Mouse (Mus musculus): ENCODE results near the gene Mamdc2. TPM values are rescaled to one million over a fixed set of nuclear protein-coding genes. Genes with fewer than 3 reads are reported as not detected.
A peak's percentile ranks its signal among the peaks of the same experiment; 100 is the strongest.

Gene Mamdc2
- polyA plus RNA-seq, 1 experiment from 2014 or later: 0.89 TPM

DNA sequence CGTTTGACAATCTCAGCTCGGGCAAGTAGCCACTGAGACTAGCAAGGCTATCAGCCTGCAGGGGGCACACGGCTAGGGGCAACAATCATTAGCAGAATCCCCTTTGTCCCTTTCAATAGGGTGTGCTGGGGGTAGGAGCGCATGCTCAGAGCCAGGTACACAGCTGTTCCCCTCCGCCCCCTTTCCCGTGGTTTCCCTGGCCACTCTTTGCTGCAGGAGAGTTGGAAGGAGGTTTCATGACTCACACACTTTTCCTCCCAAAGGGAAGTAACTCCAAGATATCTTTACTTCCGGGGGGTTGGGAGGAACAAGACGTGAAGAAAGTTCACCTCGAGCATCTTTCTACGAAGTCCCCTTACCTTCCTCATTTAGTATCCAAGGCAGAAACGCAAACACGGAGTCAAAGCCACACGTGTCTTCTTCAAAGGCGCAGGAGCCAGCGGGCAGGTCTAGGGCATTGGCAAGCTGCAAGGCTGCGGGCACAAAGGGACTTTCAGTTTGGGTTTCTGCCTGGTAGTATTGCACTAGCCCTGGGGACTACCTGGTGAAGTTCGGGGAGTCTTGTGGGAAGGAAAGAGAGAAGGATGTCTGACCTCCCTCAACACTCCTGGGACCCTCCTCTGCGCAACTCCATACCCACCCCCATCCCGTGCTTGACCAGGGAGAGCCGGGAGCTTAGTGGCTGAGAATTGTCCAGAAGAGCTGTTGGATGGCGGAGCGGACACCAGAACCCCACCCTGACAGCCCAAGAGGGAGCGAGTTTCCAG is 838 bp downstream of the Mamdc2 start:
- H3K9ac ChIP-seq (replicated peaks): no peak overlapping the region; the same call in 1 of the 2 replicates
- DNase-seq (peak; percentile 16), ATAC-seq (no peak)
- no peak overlapping the region for H3K27ac ChIP-seq (ENCODE audit: low read depth)
- H3K4me3 ChIP-seq (ENCODE audit: low read depth, low read length): peak overlapping the region; percentile 44
- H3K9me3 ChIP-seq (ENCODE audit: low read length): no peaks in the 10 kb centered on the region
- TF ChIP-seq CTCF (IDR thresholded peaks at IDR 0.05; ENCODE audit: low read depth) (peak; percentile 34), EP300 (IDR thresholded peaks at IDR 0.05; ENCODE audit: low read depth) (no peak)
- peaks cover 9% of the 10 kb centered on the region; the same call in 1 of the 2 replicates for H3K27me3 ChIP-seq (ENCODE audit: insufficient read depth, low read length)
- WGBS (ENCODE audit: insufficient replicate concordance): under 1% methylated on average over 23 of the region's 23 CpGs
- peak overlapping the region; percentile 73 for H3K4me2 ChIP-seq (ENCODE audit: low read depth, low read length)
- H3K36me3 ChIP-seq (replicated peaks; ENCODE audit: insufficient read depth, low read length): no peaks in the 10 kb centered on the region
- peaks cover 7% of the 10 kb centered on the region; the same call in 1 of the 2 replicates for H3K4me1 ChIP-seq (ENCODE audit: insufficient read depth)

DNA sequence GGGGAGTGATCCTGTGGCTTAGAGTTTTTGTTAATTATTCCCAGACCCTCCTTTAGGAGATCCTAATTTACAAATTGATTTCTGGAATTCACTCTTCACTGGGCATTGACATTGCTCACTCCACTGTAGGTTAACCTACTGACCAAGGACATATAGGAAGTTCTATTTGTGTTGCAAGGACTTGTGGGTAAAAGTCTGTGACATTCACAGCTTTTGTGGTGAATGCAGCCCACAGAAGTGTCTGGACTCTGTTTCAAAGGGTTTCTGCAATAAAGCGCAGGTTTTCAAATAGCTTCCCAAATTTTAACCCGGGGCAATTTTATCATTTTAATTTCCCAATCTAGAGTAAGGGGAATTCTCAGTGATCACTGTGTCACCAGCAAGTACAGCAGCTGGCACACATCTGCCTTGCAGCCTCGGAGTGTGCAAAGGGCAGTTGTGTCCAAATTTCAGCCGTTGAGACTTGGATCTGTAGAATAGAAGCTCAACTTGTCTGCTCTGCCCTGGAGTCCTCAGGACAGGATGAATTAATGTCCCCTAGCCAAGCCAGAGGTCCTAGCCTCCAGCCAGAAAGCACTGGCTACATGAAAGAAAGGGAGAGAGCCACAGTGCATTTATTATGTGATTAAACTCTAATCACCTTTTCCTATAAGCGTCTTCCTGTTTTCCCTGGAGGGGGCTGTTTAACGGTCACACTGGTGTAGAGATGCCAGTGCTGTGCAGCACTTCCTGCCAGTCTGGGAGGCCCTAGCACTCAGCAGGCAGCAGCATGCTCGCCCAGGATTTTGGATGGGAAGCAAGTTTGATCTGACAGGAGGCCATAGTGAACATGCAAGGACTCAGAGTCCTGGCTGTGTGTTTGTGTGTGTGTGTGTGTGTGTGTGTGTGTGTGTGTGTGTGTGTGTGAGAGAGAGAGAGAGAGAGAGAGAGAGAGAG is 3.1 kb downstream of the Mamdc2 start:
- no peak overlapping the region for H3K27ac ChIP-seq (ENCODE audit: low read depth)
- H3K36me3 ChIP-seq (replicated peaks; ENCODE audit: insufficient read depth, low read length): no peaks in the 10 kb centered on the region
- peaks cover 7% of the 10 kb centered on the region; the same call in 1 of the 2 replicates for H3K4me1 ChIP-seq (ENCODE audit: insufficient read depth)
- no peak for ATAC-seq
- WGBS (ENCODE audit: insufficient replicate concordance): 26% methylated on average over 7 of the region's 7 CpGs
- peaks cover 9% of the 10 kb centered on the region; the same call in 1 of the 2 replicates for H3K27me3 ChIP-seq (ENCODE audit: insufficient read depth, low read length)
- no peak overlapping the region for H3K4me3 ChIP-seq (ENCODE audit: low read depth, low read length)
- no peak for TF ChIP-seq CTCF (IDR thresholded peaks at IDR 0.05; ENCODE audit: low read depth)
- TF ChIP-seq EP300 (IDR thresholded peaks at IDR 0.05; ENCODE audit: low read depth): no peak
- DNase-seq: no peak
- no peaks in the 10 kb centered on the region for H3K9me3 ChIP-seq (ENCODE audit: low read length)
- H3K9ac ChIP-seq (replicated peaks): no peak overlapping the region
- H3K4me2 ChIP-seq (ENCODE audit: low read depth, low read length): no peak overlapping the region

DNA sequence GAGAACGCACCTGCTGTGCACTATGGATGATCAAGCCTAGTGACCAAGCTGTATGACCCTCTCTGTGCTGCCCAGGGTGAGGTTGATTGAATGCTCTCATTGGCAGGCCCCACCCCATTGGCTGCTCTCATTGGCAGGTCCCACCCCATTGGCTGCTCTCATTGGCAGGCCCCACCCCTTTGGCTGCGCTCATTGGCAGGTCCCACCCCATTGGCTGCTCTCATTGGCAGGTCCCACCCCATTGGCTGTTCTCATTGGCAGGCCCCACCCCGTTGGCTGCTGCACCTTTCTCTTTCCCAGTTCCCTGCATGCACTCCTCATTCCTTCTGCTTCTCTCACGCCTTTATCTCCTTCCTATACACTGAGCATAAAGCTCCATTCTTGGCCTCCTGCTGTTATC is 12.5 kb downstream of the Mamdc2 start:
- Histone ChIP-seq H3K4me2 (ENCODE audit: low read depth, low read length) (no peak overlapping the region), H3K9ac (replicated peaks) (no peak overlapping the region), H3K9me3 (ENCODE audit: low read length) (no peaks in the 10 kb centered on the region), H3K27me3 (ENCODE audit: insufficient read depth, low read length) (no peaks in the 10 kb centered on the region), H3K4me1 (ENCODE audit: insufficient read depth) (no peaks in the 10 kb centered on the region), H3K4me3 (ENCODE audit: low read depth, low read length) (no peak overlapping the region), H3K27ac (ENCODE audit: low read depth) (no peak overlapping the region), H3K36me3 (replicated peaks; ENCODE audit: insufficient read depth, low read length) (no peaks in the 10 kb centered on the region)
- TF ChIP-seq EP300 (IDR thresholded peaks at IDR 0.05; ENCODE audit: low read depth): no peak
- no peak for TF ChIP-seq CTCF (IDR thresholded peaks at IDR 0.05; ENCODE audit: low read depth)
- no peak for ATAC-seq
- WGBS (ENCODE audit: insufficient replicate concordance): 77% methylated on average over 4 of the region's 4 CpGs
- DNase-seq: no peak

DNA sequence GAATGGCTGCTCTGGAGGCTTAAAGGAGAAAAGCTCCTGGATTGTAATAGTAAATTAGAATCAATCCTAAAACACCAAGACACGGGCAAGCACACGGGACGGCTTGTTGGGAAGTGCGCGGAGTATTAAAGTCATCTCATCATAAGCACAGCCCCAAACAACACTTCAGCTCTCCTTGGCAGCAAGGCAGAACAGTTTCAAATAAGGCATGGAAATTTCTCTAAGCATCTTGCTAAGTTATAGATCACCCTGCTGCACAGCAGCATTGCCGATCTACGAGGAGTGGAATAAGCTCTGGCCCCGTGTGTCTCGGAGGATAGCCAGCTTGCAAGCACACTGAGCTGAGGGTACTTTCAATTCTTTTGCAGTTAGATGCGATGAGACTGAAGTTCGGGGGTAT is 13.8 kb downstream of the Mamdc2 start:
- Histone ChIP-seq H3K4me3 (ENCODE audit: low read depth, low read length) (no peak overlapping the region), H3K4me2 (ENCODE audit: low read depth, low read length) (no peak overlapping the region), H3K9me3 (ENCODE audit: low read length) (no peaks in the 10 kb centered on the region), H3K36me3 (replicated peaks; ENCODE audit: insufficient read depth, low read length) (no peaks in the 10 kb centered on the region), H3K9ac (replicated peaks) (no peak overlapping the region), H3K27ac (ENCODE audit: low read depth) (no peak overlapping the region), H3K27me3 (ENCODE audit: insufficient read depth, low read length) (no peaks in the 10 kb centered on the region), H3K4me1 (ENCODE audit: insufficient read depth) (no peaks in the 10 kb centered on the region)
- WGBS (ENCODE audit: insufficient replicate concordance): 86% methylated on average over 11 of the region's 11 CpGs
- ATAC-seq (no peak), DNase-seq (no peak)
- no peak for TF ChIP-seq CTCF (IDR thresholded peaks at IDR 0.05; ENCODE audit: low read depth)
- no peak for TF ChIP-seq EP300 (IDR thresholded peaks at IDR 0.05; ENCODE audit: low read depth)

DNA sequence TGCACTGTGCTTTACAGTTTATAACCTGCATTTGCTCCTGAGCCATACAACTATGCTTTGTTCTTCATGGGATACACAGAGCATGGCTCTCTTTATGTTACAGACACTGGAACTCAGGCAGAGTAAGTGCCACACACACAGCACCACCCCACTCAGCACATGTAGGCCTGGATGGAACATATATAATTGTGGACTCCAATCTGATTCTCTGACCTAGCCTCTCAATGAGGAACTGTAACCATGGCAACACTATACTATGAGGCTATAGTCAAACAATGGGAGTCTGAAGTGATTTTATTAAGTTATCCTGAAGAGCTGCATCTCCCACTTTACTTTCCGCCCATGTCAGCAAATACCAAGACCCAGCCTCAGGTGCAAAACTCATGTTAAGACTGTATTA is 30.6 kb downstream of the Mamdc2 start:
- H3K27me3 ChIP-seq (ENCODE audit: insufficient read depth, low read length): no peaks in the 10 kb centered on the region
- no peak for ATAC-seq

DNA sequence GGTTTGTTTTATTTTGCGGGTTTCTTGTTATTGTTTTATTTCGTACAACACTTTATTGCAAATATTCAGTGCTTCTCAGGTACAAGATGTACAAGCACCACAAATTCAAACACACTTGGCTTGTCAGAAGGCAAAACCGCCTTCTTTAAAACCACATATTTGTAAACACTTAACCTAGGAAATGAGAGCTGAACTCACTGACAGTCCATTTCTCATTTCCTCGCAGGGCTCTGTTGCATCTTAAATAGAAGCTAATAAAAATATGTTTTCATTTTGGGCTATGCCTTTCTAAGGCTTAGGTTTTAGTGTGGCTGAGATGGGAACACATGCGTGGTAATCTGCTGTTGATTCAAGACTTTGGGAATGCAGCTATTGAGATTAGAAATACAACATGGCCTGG is 37.4 kb downstream of the Mamdc2 start:
- DNase-seq (no peak), ATAC-seq (no peak)
- Histone ChIP-seq H3K27ac (ENCODE audit: low read depth) (no peak overlapping the region), H3K27me3 (ENCODE audit: insufficient read depth, low read length) (no peaks in the 10 kb centered on the region), H3K36me3 (replicated peaks; ENCODE audit: insufficient read depth, low read length) (no peaks in the 10 kb centered on the region), H3K9ac (replicated peaks) (no peak overlapping the region), H3K4me1 (ENCODE audit: insufficient read depth) (no peaks in the 10 kb centered on the region), H3K4me2 (ENCODE audit: low read depth, low read length) (no peak overlapping the region), H3K9me3 (ENCODE audit: low read length) (no peaks in the 10 kb centered on the region), H3K4me3 (ENCODE audit: low read depth, low read length) (no peak overlapping the region)
- TF ChIP-seq EP300 (IDR thresholded peaks at IDR 0.05; ENCODE audit: low read depth) (no peak), CTCF (IDR thresholded peaks at IDR 0.05; ENCODE audit: low read depth) (no peak)
- 77% methylated on average over 5 of the region's 5 CpGs for WGBS (ENCODE audit: insufficient replicate concordance)

More for the DNA sequence above, 30.6 kb downstream of the Mamdc2 start:
- no peak for TF ChIP-seq EP300 (IDR thresholded peaks at IDR 0.05; ENCODE audit: low read depth)
- TF ChIP-seq CTCF (IDR thresholded peaks at IDR 0.05; ENCODE audit: low read depth): no peak
- H3K9me3 ChIP-seq (ENCODE audit: low read length): no peaks in the 10 kb centered on the region
- no peak overlapping the region for H3K4me3 ChIP-seq (ENCODE audit: low read depth, low read length)
- H3K27ac ChIP-seq (ENCODE audit: low read depth): no peak overlapping the region
- no peaks in the 10 kb centered on the region for H3K36me3 ChIP-seq (replicated peaks; ENCODE audit: insufficient read depth, low read length)
- H3K4me2 ChIP-seq (ENCODE audit: low read depth, low read length): no peak overlapping the region
- DNase-seq: no peak
- no peaks in the 10 kb centered on the region for H3K4me1 ChIP-seq (ENCODE audit: insufficient read depth)
- WGBS (ENCODE audit: insufficient replicate concordance): 70% methylated on average over 1 of the region's 1 CpGs
- no peak overlapping the region for H3K9ac ChIP-seq (replicated peaks)
